Mouse (Mus musculus) embryonic fibroblast, embryonic 13.5 days (primary cell): ENCODE measurements around the gene Myocd. TPM values are rescaled to one million over a fixed set of nuclear protein-coding genes. Genes with fewer than 3 reads are reported as not detected.

Source experiments
- H3K27ac ChIP-seq: 2 replicates; pipeline ENCODE4 v1.5.1; 2012; ENCODE audit warnings: low read length, control low read depth, inconsistent platforms; ENCODE audit not compliant: insufficient read depth
- H3K4me1 ChIP-seq: 2 replicates; pipeline ENCODE4 v1.6.1; 2011; ENCODE audit warnings: low read length; ENCODE audit not compliant: control insufficient read depth, insufficient read depth
- H3K4me3 ChIP-seq: 2 replicates; pipeline ENCODE4 v1.5.1; 2011; ENCODE audit warnings: mild to moderate bottlenecking, control low read depth, low read length; ENCODE audit not compliant: insufficient read depth
- CTCF ChIP-seq: IDR thresholded peaks from 2 replicates; pipeline ENCODE4 v1.5.1; 2011; ENCODE audit warnings: mild to moderate bottlenecking, control low read depth, low read length, moderate library complexity, borderline replicate concordance; ENCODE audit not compliant: insufficient read depth
- POLR2A ChIP-seq: IDR thresholded peaks from 2 replicates; pipeline ENCODE4 v1.6.1; 2011; ENCODE audit warnings: low read depth, mild to moderate bottlenecking, control low read depth, low read length, moderate library complexity
- polyA plus RNA-seq: library from polyadenylated mRNA; stranded (reverse); fragments of >200 nt; gene quantifications from 2 replicates; pipeline ENCODE4 v1.2.4, GENCODE M21; 2011; ENCODE audit warnings: low read depth; ENCODE audit not compliant: missing spikeins, insufficient read length

Gene Myocd
- polyA plus RNA-seq, 1 experiment: 0.79 TPM

DNA sequence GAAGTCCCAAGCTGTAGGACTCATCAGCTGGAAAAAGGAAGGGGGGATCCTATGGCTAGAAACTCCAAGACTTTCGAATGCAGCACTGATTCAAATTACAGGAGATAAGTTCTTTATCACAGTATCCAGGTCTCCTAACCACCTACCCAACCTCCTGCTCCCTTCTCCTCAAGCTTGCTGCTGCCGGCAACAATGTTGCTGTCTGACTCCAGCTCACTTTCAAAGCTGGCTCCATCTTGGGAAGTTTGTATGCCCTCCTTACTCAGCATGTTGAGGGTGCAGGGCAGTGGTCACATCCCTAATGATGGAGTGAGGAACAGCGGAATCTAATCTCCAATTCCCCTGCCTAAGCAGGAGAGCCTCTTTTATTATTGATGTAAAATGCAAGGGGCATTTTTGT lies 71.8 kb downstream of the Myocd start:
- no peak for TF ChIP-seq CTCF
- TF ChIP-seq POLR2A: no peak
- Histone ChIP-seq H3K4me1 (no peaks in the 10 kb centered on the region), H3K4me3 (no peak overlapping the region), H3K27ac (no peak overlapping the region)

DNA sequence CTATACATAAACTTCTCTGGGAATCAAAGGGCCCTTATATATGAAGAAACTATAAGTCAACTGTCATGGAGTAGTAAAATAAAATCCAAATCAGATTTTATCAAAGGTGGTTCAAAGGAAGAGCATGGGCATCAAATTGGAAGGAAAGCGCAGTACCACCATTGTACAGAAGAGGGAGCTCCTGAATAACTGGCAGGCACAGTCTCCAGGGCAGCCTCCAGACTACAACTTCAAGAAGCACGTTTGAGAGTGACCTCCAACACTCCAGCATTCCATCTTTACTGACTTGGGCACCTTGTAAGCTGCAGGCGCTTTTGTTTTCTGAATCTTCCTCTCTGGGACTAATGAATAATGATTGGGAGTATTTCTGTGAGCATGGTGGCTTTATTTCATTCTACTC lies 72.5 kb downstream of the Myocd start:
- no peak overlapping the region for H3K4me3 ChIP-seq
- no peaks in the 10 kb centered on the region for H3K4me1 ChIP-seq
- no peak overlapping the region for H3K27ac ChIP-seq
- TF ChIP-seq POLR2A (no peak), CTCF (peak; percentile 75)

DNA sequence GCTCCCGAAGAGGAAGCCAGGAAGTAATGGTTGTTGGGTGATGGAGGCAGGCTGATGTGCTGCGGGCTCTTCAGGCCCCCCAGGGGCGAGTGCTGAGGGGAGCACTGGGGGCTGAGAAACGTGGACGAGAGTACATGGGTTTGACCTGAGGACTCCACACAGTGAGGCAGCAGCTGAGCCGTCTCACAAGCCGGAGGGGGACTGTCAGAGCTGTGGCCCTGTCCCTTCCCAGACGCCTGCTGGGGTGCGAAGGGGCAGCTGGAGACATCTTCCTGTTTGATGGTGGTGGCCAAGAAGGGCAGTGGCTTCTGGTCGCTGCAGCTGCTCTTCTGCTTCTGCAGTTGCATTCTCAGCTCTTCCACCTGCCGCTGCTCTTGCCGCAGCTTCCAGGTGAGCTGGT lies 82.8 kb downstream of the Myocd start:
- Histone ChIP-seq H3K4me3 (no peak overlapping the region), H3K27ac (no peak overlapping the region), H3K4me1 (no peaks in the 10 kb centered on the region)
- TF ChIP-seq CTCF (no peak), POLR2A (no peak)

DNA sequence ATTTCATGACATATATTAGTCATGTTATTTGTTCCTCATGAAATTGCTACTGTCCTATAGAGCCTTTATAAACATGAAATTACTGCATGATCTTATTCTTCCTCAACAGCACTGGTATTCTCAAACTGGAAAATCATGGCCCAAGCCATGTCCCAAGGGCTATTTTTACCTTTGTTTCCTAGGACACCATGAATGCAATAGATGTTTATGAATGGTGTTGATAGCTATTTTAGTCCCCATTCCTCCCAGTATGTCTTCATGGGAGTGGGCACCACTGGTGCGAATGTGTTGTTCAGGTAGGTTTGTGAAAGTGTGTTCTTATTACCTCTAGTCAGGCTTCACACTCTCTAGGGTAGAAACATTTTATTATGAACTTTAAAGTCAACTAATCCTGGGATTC lies 84.7 kb downstream of the Myocd start:
- no peaks in the 10 kb centered on the region for H3K4me1 ChIP-seq
- TF ChIP-seq POLR2A (no peak), CTCF (no peak)
- no peak overlapping the region for H3K4me3 ChIP-seq
- no peak overlapping the region for H3K27ac ChIP-seq

DNA sequence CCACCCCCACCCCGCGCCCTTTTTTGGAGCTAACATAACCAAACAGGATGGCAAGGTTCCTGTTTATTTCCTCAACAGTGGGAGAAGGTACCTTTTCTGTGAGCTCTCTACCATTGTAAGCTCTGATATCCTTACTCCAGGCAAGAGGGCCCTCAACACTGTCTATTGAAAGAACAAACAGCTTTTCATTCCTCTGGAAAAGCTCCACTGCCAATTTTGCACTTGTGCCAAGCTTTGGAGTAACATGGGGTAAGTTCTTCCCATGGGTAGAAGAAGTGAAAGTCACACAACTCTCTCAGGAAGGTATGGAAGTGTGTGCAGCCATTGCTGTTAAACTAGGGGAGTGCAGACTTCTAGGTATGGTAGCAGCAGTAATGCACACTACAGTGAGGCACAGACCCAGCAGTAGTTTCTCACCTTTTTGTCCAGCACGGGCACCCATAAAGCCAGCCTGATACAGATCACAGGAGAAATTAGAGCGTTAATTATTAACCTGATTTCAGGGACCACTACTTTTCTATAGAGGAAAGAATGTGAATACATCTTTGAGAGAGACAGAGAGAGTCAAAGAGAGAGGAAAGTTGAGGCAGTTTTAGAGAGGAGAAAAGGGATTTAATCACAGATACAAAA lies 99.6 kb downstream of the Myocd start:
- H3K4me3 ChIP-seq: no peak overlapping the region

DNA sequence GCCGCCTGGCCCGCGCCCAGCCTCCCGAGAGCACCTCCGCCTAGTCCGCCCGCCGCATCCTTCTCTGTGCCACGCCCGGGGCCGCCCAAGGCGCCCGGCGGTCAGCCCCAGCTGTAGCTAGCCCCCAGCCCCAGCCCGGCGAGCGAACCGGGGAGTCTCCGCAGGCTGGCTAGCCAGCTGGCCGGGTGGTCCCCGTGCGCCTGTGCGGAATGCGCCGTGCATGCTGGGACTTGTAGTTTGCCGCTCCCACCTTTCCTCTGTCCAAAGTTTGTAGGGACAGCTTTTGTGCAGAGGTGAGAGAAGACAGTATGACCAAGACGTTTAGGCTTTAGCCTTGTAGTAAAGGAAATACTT lies 107.0 kb downstream of the Myocd start, which contains the start of gene Arhgap44:
Gene Arhgap44 (minus strand): TSS at position 195 of the 354 bp plus-strand sequence.
- H3K4me1 ChIP-seq: no peaks in the 10 kb centered on the region
- H3K27ac ChIP-seq: no peak within 1 kb of the TSS
- H3K4me3 ChIP-seq: peak within 1 kb of the TSS; percentile 76
- TF ChIP-seq CTCF (no peak), POLR2A (peak; percentile 70)

More for the DNA sequence above, 99.6 kb downstream of the Myocd start:
- Histone ChIP-seq H3K4me1 (no peaks in the 10 kb centered on the region), H3K27ac (no peak overlapping the region)
- TF ChIP-seq CTCF (no peak), POLR2A (no peak)

DNA sequence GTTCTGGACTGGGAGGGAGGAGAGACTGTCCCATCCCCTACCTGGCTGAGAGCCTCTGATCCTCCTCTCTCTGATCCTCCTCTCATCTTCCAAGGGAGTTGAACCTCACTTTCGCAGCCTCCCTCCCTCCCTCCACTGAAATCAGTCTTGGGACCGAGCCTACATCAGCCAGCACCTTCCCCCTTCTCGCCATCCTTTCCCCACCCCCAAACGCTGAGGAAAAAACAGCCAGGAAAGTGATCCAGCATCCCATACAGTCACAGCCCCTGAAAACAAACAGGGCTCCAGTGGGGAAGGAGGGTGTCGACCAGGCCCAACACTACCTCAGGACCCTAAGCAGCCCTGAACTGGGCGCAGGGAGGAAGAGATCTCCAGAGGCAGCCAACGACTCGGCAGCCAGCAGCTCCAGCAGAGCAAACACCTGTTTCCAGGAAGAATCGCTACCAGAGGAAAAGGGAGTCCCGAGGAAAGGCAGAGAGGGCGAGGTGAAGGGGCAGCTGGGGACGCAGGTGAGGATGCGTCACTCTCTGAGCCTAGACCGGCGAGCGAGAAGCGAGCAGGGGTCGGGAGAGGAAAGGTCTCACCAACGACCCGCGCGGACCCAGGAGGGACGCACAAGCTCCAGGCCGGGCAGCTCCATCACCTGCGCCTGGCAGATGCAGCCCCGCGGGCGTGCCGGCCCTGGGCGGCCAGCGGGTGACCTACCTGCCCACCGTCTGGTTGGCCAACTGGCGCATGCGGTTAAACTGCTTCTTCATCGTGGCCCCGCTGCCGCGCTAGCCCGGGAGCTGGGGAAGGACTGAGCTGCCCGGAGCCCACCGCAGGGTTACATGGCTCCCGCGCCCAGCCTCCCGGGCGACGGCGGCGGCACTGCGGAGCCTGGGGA lies 107.7 kb downstream of the Myocd start:
- Histone ChIP-seq H3K27ac (no peak overlapping the region), H3K4me1 (no peaks in the 10 kb centered on the region), H3K4me3 (peak overlapping the region; percentile 76)
- TF ChIP-seq CTCF (no peak), POLR2A (no peak)

DNA sequence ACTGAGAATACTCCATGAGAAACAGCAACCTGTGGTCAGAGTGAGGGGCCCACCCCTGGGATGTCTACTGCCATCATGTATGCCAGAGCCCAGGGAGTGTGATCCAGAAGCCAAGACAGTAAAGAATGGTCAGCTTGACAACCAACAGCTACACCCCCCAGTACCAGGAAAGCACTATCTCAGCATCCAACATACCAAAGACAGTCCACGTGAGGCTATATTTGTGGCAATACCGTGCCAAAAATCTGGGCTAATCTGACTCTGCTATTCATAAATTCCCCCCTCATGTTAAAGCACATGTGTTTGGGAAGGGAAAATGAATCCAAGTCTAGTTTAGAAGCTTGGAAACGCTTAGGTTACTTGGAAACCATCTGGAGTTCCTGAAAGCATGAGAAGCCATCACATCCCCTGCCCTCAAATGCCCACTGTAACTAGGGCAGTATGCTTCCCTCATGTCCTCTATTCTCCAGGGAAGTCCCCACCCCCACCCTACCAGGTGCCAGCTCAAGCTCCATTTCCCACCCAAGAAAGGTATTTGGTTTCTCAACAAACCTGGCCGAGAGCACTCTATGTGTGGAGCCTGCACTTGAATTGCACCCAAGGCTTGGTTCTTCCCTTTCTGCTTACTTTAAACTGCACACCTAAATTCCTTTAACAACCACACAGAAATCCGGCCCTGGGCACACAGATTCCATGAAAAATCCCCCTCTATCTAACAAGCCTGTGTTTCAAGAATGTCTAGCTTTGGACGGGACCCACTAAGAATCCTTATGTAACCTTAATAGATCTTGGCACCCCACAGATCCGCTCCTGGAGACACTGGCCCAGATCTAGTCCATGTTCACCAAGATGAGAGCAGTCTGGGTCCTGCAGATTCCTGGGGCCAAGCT lies 108.6 kb downstream of the Myocd start:
- no peak for TF ChIP-seq CTCF
- TF ChIP-seq POLR2A: no peak
- H3K4me1 ChIP-seq: no peaks in the 10 kb centered on the region
- no peak overlapping the region for H3K27ac ChIP-seq
- H3K4me3 ChIP-seq: no peak overlapping the region

DNA sequence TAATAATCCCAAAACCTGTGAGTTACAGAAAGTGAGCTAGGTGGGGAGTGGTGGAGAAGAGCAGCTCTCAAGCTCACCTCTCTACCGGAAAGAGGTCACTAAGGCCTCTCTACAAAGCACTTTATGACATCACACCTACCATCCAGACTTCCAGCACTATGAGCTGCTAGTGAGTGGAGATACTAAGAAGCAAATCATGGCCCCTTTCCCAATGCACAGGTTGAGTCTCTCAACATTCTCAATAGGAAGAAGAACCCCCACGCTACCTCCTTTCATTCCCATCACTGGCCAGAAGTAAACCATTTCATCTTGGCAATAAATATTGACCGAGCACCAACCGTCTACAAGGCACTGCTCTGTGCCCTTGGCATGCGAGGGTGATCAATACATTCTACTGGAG lies 110.0 kb downstream of the Myocd start, which contains the start of gene 1700086D15Rik:
Gene 1700086D15Rik (minus strand): TSS at position 101 of the 400 bp plus-strand sequence.
- Histone ChIP-seq H3K4me3 (no peak within 1 kb of the TSS), H3K27ac (no peak within 1 kb of the TSS), H3K4me1 (no peaks in the 10 kb centered on the region)
- no peak for TF ChIP-seq CTCF
- TF ChIP-seq POLR2A: no peak

DNA sequence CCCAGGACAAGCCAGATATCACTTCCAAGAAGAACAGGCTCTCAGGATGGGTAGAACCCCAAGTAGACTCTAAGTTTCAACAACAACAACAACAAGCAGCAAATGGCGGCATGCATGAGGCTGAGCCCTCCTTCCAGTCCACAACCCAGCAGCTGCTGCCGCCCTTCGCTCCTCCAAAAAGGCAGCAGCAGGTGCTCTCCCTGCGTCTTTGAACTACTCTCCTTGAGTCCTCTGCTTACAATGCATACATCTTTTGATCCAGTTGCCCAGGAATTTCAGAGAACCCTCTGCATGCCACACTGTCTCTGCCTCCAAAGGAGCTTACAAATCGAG lies 111.2 kb downstream of the Myocd start:
- H3K4me3 ChIP-seq: no peak overlapping the region
- no peaks in the 10 kb centered on the region for H3K4me1 ChIP-seq
- no peak overlapping the region for H3K27ac ChIP-seq
- TF ChIP-seq POLR2A: no peak
- TF ChIP-seq CTCF: no peak
